Mouse (Mus musculus): Measurements from ENCODE around the gene D730048I06Rik. TPM values are rescaled to one million over a fixed set of nuclear protein-coding genes. Genes with fewer than 3 reads are reported as not detected.
"Not testable (repeated sequence)": the region's sequence is repeated elsewhere in the genome, so short reads cannot be mapped to it uniquely, and the experiment has no call there.

Gene D730048I06Rik
- total RNA-seq (2012; rRNA removed) (not detected in 2 replicates), total RNA-seq (2014; rRNA removed) (not detected in 2 replicates), polyA plus RNA-seq (2012; ENCODE audit: insufficient read length, low read depth) (not detected in 2 replicates)

DNA sequence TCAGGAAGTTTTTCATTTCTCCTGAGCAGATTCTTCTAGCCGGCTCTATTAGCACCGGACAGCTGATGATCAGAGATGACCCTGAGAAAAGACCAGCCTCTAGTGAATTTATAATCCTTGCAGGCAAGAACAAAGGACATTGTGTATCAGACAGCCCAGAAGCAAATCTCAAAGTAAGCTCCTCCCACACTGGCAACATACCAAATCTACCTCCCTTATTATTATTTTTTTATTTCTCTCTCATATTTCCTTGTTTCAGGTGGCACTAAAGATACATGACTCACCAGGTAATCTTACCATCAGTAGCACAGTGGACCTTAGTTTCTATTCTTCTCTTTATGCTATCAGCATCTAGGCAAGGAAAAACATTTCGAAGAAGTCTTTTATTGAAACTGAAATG is at the start of gene D730048I06Rik, which contains the start of gene Gm27235:
Gene D730048I06Rik, minus strand, starts transcription at position 112 of the 400 bp plus-strand sequence.
Gene Gm27235, minus strand, starts transcription at position 101 of the 400 bp plus-strand sequence.
- dilution Hi-C loops (cut with MboI; ENCODE audit: extremely low pct_ligation_motif_present, extremely low pct_unique_long_range_greater_than_20kb, low sequenced_read_pairs) (no loop called here), in situ Hi-C loops (cut with MboI; ENCODE audit: low pct_ligation_motif_present, low pct_unique_long_range_greater_than_20kb, low sequenced_read_pairs) (no loop called here)
- no peaks in the 10 kb centered on the region for H3K4me1 ChIP-seq (ENCODE audit: control insufficient read depth in 1 of 2, insufficient read depth in 2 of 2)
- no peaks in the 10 kb centered on the region for H3K9me3 ChIP-seq (replicated peaks; ENCODE audit: low read length)
- H3K9ac ChIP-seq (ENCODE audit: insufficient read depth, low read depth), result no peak within 1 kb of the TSS
- no peak within 1 kb of the TSS for H3K27ac ChIP-seq (ENCODE audit: insufficient read depth, low read depth)
- no peak for TF ChIP-seq ZMIZ1 (IDR thresholded peaks at IDR 0.05; ENCODE audit: low read depth, low read length)
- no peak for TF ChIP-seq SIN3A (IDR thresholded peaks at IDR 0.05; ENCODE audit: low read length)
- TF ChIP-seq MXI1 (IDR thresholded peaks at IDR 0.05; ENCODE audit: low read depth, low read length), result no peak
- no peak for TF ChIP-seq RAD21 (IDR thresholded peaks at IDR 0.05; ENCODE audit: low read depth, low read length)
- TF ChIP-seq CHD2 (IDR thresholded peaks at IDR 0.05; ENCODE audit: low read length), result no peak
- no peak for TF ChIP-seq NELFE (IDR thresholded peaks at IDR 0.05; ENCODE audit: low read depth, low read length)
- TF ChIP-seq JUN (IDR thresholded peaks at IDR 0.05; ENCODE audit: insufficient read depth, low read depth, low read length), result no peak
- no peak for TF ChIP-seq EP300 (IDR thresholded peaks at IDR 0.05; ENCODE audit: low read length)
- TF ChIP-seq IRF4 (IDR thresholded peaks at IDR 0.05; ENCODE audit: low read depth, low read length), result no peak
- TF ChIP-seq BHLHE40 (IDR thresholded peaks at IDR 0.05; ENCODE audit: low read depth, low read length), result no peak
- TF ChIP-seq NRF1 (IDR thresholded peaks at IDR 0.05; ENCODE audit: low read depth, low read length), result no peak
- TF ChIP-seq JUND (conservative IDR thresholded peaks at IDR 0.05; ENCODE audit: low read depth, low read length), result no peak
- no peak for TF ChIP-seq CHD1 (IDR thresholded peaks at IDR 0.05; ENCODE audit: low read depth, low read length)
- no peak for TF ChIP-seq MYC (IDR thresholded peaks at IDR 0.05; ENCODE audit: low read depth, low read length)
- no peak for TF ChIP-seq TCF12 (IDR thresholded peaks at IDR 0.05; ENCODE audit: low read depth, low read length)
- no peak for TF ChIP-seq GABPA (IDR thresholded peaks at IDR 0.05; ENCODE audit: insufficient replicate concordance, low read depth, low read length)
- TF ChIP-seq ETS1 (conservative IDR thresholded peaks at IDR 0.05; ENCODE audit: low read depth, low read length), result no peak
- no peak for TF ChIP-seq MEF2A (IDR thresholded peaks at IDR 0.05; ENCODE audit: borderline replicate concordance, low read depth, low read length)
- no peak for TF ChIP-seq USF1 (IDR thresholded peaks at IDR 0.05; ENCODE audit: low read depth, low read length)
- no peak for TF ChIP-seq E2F4 (IDR thresholded peaks at IDR 0.05; ENCODE audit: insufficient replicate concordance, low read depth, low read length)
- peaks cover 65% of the 10 kb centered on the region for H3K27me3 ChIP-seq (replicated peaks)
- DNase-seq (ENCODE audit: extremely low read depth), result no peak
- no peaks in the 10 kb centered on the region for H3K36me3 ChIP-seq (replicated peaks in 1 of 2; ENCODE audit: control insufficient read depth in 1 of 2, insufficient read depth in 1 of 2, low read length in 1 of 2)
- no peak within 1 kb of the TSS for H3K4me2 ChIP-seq (ENCODE audit: insufficient read depth, low read depth, poor library complexity, severe bottlenecking)
- H3K79me2 ChIP-seq (replicated peaks; ENCODE audit: control insufficient read depth, extremely low read depth, insufficient read depth, poor library complexity, severe bottlenecking), result no peaks in the 10 kb centered on the region
- no peak within 1 kb of the TSS for H3K4me3 ChIP-seq (replicated peaks in 1 of 3; ENCODE audit: low read depth in 2 of 3, low read length in 2 of 3, poor library complexity in 1 of 3)

DNA sequence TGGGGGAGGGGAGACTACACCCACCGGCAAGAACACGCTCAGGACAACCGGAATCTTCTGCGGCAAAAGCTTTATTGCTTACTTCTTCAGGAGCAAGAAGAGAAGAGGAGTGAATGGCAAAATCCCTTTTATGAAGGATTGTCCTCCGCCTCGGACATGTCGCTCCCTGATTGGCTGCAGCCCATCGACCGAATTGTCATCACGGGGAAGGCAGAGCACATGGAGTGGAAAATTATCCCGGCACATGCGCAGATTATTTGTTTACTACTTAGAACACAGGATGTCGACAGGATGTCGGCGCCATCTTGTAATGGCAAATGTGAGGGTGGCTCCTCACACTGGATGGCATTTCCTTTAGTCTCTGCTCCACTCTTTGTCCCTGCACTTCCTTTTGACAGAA is 28.0 kb upstream of the D730048I06Rik start:
- dilution Hi-C loops (cut with MboI; ENCODE audit: extremely low pct_ligation_motif_present, extremely low pct_unique_long_range_greater_than_20kb, low sequenced_read_pairs); DNase-seq (ENCODE audit: extremely low read depth); H3K4me1 ChIP-seq (ENCODE audit: control insufficient read depth in 1 of 2, insufficient read depth in 2 of 2); H3K36me3 ChIP-seq (replicated peaks in 1 of 2; ENCODE audit: control insufficient read depth in 1 of 2, insufficient read depth in 1 of 2, low read length in 1 of 2); H3K9me3 ChIP-seq (replicated peaks; ENCODE audit: low read length); H3K27me3 ChIP-seq (replicated peaks); H3K4me3 ChIP-seq (replicated peaks in 1 of 3; ENCODE audit: low read depth in 2 of 3, low read length in 2 of 3, poor library complexity in 1 of 3); H3K4me2 ChIP-seq (ENCODE audit: insufficient read depth, low read depth, poor library complexity, severe bottlenecking); H3K9ac ChIP-seq (ENCODE audit: insufficient read depth, low read depth); in situ Hi-C loops (cut with MboI; ENCODE audit: low pct_ligation_motif_present, low pct_unique_long_range_greater_than_20kb, low sequenced_read_pairs); H3K79me2 ChIP-seq (replicated peaks; ENCODE audit: control insufficient read depth, extremely low read depth, insufficient read depth, poor library complexity, severe bottlenecking); H3K27ac ChIP-seq (ENCODE audit: insufficient read depth, low read depth): not testable (repeated sequence)
